Mouse (Mus musculus) limb, embryonic 14.5 days (tissue): ENCODE data around the gene Cytl1. TPM values are rescaled to one million over a fixed set of nuclear protein-coding genes. Genes with fewer than 3 reads are reported as not detected.

Experiments used
- ATAC-seq: fragments of 200-750 bp; cut with Nextera tagmentation; 2 replicates; pipeline ENCODE4 v1.8.0; 2017; ENCODE audit warnings: low read depth, moderate number of reproducible peaks, moderate TSS enrichment; ENCODE audit not compliant: low FRiP score
- DNase-seq: peaks from one replicate; pipeline ENCODE4 v3.0.0-alpha.2; 2015; ENCODE audit warnings: low spot score
- H3K27ac ChIP-seq: fragments of 300-500 bp; sonication (generic); replicated peaks from 2 replicates; pipeline ENCODE4 v1.5.1; 2014; ENCODE audit warnings: low read depth, mild to moderate bottlenecking, low read length, moderate library complexity, mixed read lengths
- H3K27me3 ChIP-seq: fragments of 300-500 bp; sonication (generic); 2 replicates; pipeline ENCODE4 v1.6.1; 2014; ENCODE audit warnings: low read length, mixed read lengths; ENCODE audit not compliant: control insufficient read depth, insufficient read depth
- H3K36me3 ChIP-seq: fragments of 300-500 bp; sonication (generic); 2 replicates; pipeline ENCODE4 v1.6.1; 2014; ENCODE audit warnings: mild to moderate bottlenecking, low read length, moderate library complexity, mixed read lengths; ENCODE audit not compliant: control insufficient read depth, insufficient read depth
- H3K4me1 ChIP-seq: fragments of 300-500 bp; sonication (generic); 2 replicates; pipeline ENCODE4 v1.6.1; 2014; ENCODE audit warnings: antibody characterized with exemption, low read length, mixed read lengths; ENCODE audit not compliant: control insufficient read depth, insufficient read depth
- H3K4me2 ChIP-seq: fragments of 300-500 bp; sonication (generic); replicated peaks from 2 replicates; pipeline ENCODE4 v1.6.1; 2014; ENCODE audit warnings: low read depth, mild to moderate bottlenecking, low read length, moderate library complexity; ENCODE audit not compliant: severe bottlenecking
- H3K4me3 ChIP-seq: fragments of 300-500 bp; sonication (generic); replicated peaks from 2 replicates; pipeline ENCODE4 v1.5.1; 2014; ENCODE audit warnings: low read length
- H3K9ac ChIP-seq: fragments of 300-500 bp; sonication (generic); 2 replicates; pipeline ENCODE4 v1.6.1; 2014; ENCODE audit warnings: mild to moderate bottlenecking, low read depth, low read length, moderate library complexity; ENCODE audit not compliant: severe bottlenecking
- H3K9me3 ChIP-seq: fragments of 300-500 bp; sonication (generic); 2 replicates; pipeline ENCODE4 v1.6.1; 2016; ENCODE audit warnings: low read length; ENCODE audit not compliant: control insufficient read depth
- POLR2A ChIP-seq: fragments of 200-500 bp; IDR thresholded peaks from 2 replicates; pipeline ENCODE4 v1.8.0; 2012; ENCODE audit warnings: inconsistent platforms, mild to moderate bottlenecking, moderate library complexity, borderline replicate concordance; ENCODE audit not compliant: insufficient read depth, insufficient read length; ENCODE audit errors: extremely low read depth
- WGBS: fragments of 180-500 bp; shearing (Covaris S2); extraction: QIAGEN DNeasy Blood & Tissue Kit; methylation state at CpG from one replicate; pipeline ENCODE4 v1.1.7; 2014; 5-methylcytosine and 5-hydroxymethylcytosine counted together
- polyA plus RNA-seq, 2 experiments: library from polyadenylated mRNA; depleted of rRNA in 1 of 2; stranded (reverse) in 1 of 2; unstranded in 1 of 2; fragments of >200 nt; fragmentation: Nextera tagmentation in 1 of 2; extraction: Ambion mirVana in 1 of 2; gene quantifications; 2 replicates each; pipeline versions ENCODE4 v1.2.1 to v1.2.3; 2012 to 2014

The Cytl1 gene
- polyA plus RNA-seq, 2 experiments = 126 to 195 TPM

- no peak overlapping the region for H3K4me2 ChIP-seq
- no peaks in the 10 kb centered on the region for H3K27me3 ChIP-seq
- no peak overlapping the region for H3K4me3 ChIP-seq
- peak; percentile 15 for DNase-seq
- TF ChIP-seq POLR2A = no peak
- no peak overlapping the region for H3K27ac ChIP-seq
- H3K4me1 ChIP-seq = peaks cover 8% of the 10 kb centered on the region
- H3K36me3 ChIP-seq = no peaks in the 10 kb centered on the region
- peak; percentile 12; the same call in 1 of the 2 replicates for ATAC-seq
- no peaks in the 10 kb centered on the region for H3K9me3 ChIP-seq
- H3K9ac ChIP-seq = no peak overlapping the region
- 63% methylated on average over 9 of the region's 9 CpGs for WGBS
Measured at GRCm38 (mm10) chr5:37784847-37785391, 49.6 kb downstream of the Cytl1 start.

Other genes starting within 250 kb of the Cytl1 start
- 18.0 and 28.2 TPM in 2 replicates for gene Stk32b, start 18.3 kb upstream of the Cytl1 start, polyA plus RNA-seq (2012; rRNA removed)
- 7.8 and 9.5 TPM in 2 replicates for gene Stk32b, start 18.3 kb upstream of the Cytl1 start, polyA plus RNA-seq (2014; fragmentation: Nextera tagmentation; extraction: Ambion mirVana)
- 81.2 and 120 TPM in 2 replicates for gene Msx1, start 89.1 kb downstream of the Cytl1 start, polyA plus RNA-seq (2012; rRNA removed)
- 122 and 166 TPM in 2 replicates for gene Msx1, start 89.1 kb downstream of the Cytl1 start, polyA plus RNA-seq (2014; fragmentation: Nextera tagmentation; extraction: Ambion mirVana)